Mouse (Mus musculus): Measurements from ENCODE around the gene 2510009E07Rik. TPM values are rescaled to one million over a fixed set of nuclear protein-coding genes. Genes with fewer than 3 reads are reported as not detected.

Gene 2510009E07Rik
- total RNA-seq, 2 experiments from 2014 or later = 39.4 to 43.1 TPM

Other genes with a start within 250 kb of the 2510009E07Rik start
- 1 to 10 TPM; 1.4 to 1.8 TPM for gene Ehhadh, start 93.1 kb upstream of the 2510009E07Rik start, total RNA-seq (2021)
- 10 to 100 TPM; 13.5 to 15.5 TPM for gene Map3k13, start 99.7 kb upstream of the 2510009E07Rik start, total RNA-seq (2021)

Data from layer of hippocampus, postnatal 25 days (tissue).